Mouse (Mus musculus) left cerebral cortex, postnatal 14 days (tissue): Measurements from ENCODE around the gene S100a8. TPM values are rescaled to one million over a fixed set of nuclear protein-coding genes. Genes with fewer than 3 reads are reported as not detected.
A peak's percentile ranks its signal among the peaks of the same experiment; 100 is the strongest.

Experiments
- DNase-seq, 2 experiments: peaks; one replicate each; pipeline ENCODE4 v3.0.0; 2021 to 2022; ENCODE audit warnings: low spot score in 2 of 2, mixed read lengths in 1 of 2
- intact Hi-C: fragments of 180-260 bp; cut with DNase I; formaldehyde crosslinking; loops from one replicate; pipeline ENCODE4 v1.15.1; 2025
- long read RNA-seq, 2 experiments: library from polyadenylated mRNA; stranded (forward); transcript quantifications; one replicate each; pipeline ENCODE4 v2.0.0; 2021
- total RNA-seq, 2 experiments: library from RNA; stranded (reverse); gene quantifications; 2 replicates each; pipeline ENCODE4 v1.2.3; 2021

The S100a8 gene
- not detected for total RNA-seq
- long read RNA-seq, experiment 1: 0 reads
- long read RNA-seq, experiment 2: 0 reads

- intact Hi-C loops: no loop called here
- DNase-seq: no peak
Measured at GRCm38 (mm10) chr3:90668846-90669245, at the start of gene S100a8. TSS of gene S100a8 (plus strand) at chr3:90668978.

GRCm38 (mm10) chr3:90621552-90621951, 47.2 kb upstream of the S100a8 start:
- DNase-seq: no peak
- intact Hi-C loops: no loop called here

- intact Hi-C loops: no loop called here
- peak; percentile 66 to 71 for DNase-seq
Measured at GRCm38 (mm10) chr3:90623435-90624071, 45.2 kb upstream of the S100a8 start.

GRCm38 (mm10) chr3:90625496-90625895, 43.3 kb upstream of the S100a8 start:
- intact Hi-C loops: no loop called here
- DNase-seq: no peak

- DNase-seq: no peak
- intact Hi-C loops: no loop called here
Measured at GRCm38 (mm10) chr3:90626266-90627021, 42.3 kb upstream of the S100a8 start.

GRCm38 (mm10) chr3:90627366-90627765, 41.4 kb upstream of the S100a8 start:
- intact Hi-C loops: no loop called here
- no peak for DNase-seq

- no peak for DNase-seq
- intact Hi-C loops: no loop called here
Measured at GRCm38 (mm10) chr3:90627807-90628206, 41.0 kb upstream of the S100a8 start.

GRCm38 (mm10) chr3:90629298-90629697, 39.5 kb upstream of the S100a8 start:
- intact Hi-C loops: no loop called here
- no peak for DNase-seq

GRCm38 (mm10) chr3:90631984-90632383, 36.8 kb upstream of the S100a8 start:
- intact Hi-C loops: no loop called here
- DNase-seq: no peak

GRCm38 (mm10) chr3:90638511-90639275, 30.1 kb upstream of the S100a8 start:
- no peak for DNase-seq
- intact Hi-C loops: no loop called here

- no peak for DNase-seq
- intact Hi-C loops: no loop called here
Measured at GRCm38 (mm10) chr3:90639511-90640154, 29.1 kb upstream of the S100a8 start.

- intact Hi-C loops: no loop called here
- no peak for DNase-seq
Measured at GRCm38 (mm10) chr3:90640981-90641380, 27.8 kb upstream of the S100a8 start.

- intact Hi-C loops: no loop called here
- DNase-seq: peak; percentile 41 to 47
Measured at GRCm38 (mm10) chr3:90644220-90644619, 24.6 kb upstream of the S100a8 start.

- intact Hi-C loops: no loop called here
- DNase-seq: no peak
Measured at GRCm38 (mm10) chr3:90647291-90647690, 21.5 kb upstream of the S100a8 start.

GRCm38 (mm10) chr3:90648981-90649380, 19.8 kb upstream of the S100a8 start:
- DNase-seq: peak in 1 of 2 experiments; percentile 54
- intact Hi-C loops: no loop called here

GRCm38 (mm10) chr3:90649832-90650231, 18.9 kb upstream of the S100a8 start:
- DNase-seq: peak in 1 of 2 experiments; percentile 30
- intact Hi-C loops: loop anchor here (5.0 kb wide), 1 partner anchor 143 kb away; the partner anchor contains the start of gene Chtop

GRCm38 (mm10) chr3:90652878-90653508, 15.8 kb upstream of the S100a8 start:
- intact Hi-C loops: loop anchor here (1.0 to 5.0 kb wide), 3 partner anchors 66 to 162 kb away; partner anchors contain the start of genes Chtop and Snapin
- DNase-seq: peak; percentile 87 to 91

GRCm38 (mm10) chr3:90653717-90654116, 15.1 kb upstream of the S100a8 start, which contains the start of gene S100a7a:
TSS of gene S100a7a (plus strand) at chr3:90654017.
- DNase-seq: no peak
- intact Hi-C loops: loop anchor here (1.0 to 5.0 kb wide), 3 partner anchors 67 to 162 kb away; partner anchors contain the start of genes Chtop and Snapin

GRCm38 (mm10) chr3:90657405-90657804, 11.4 kb upstream of the S100a8 start:
- DNase-seq: no peak
- intact Hi-C loops: loop anchor here (5.0 kb wide), 1 partner anchor 50 kb away; no protein-coding TSS in a partner anchor
